Mouse (Mus musculus) left cerebral cortex, postnatal 4 days (tissue): Measurements from ENCODE around the gene Pp2d1. TPM values are rescaled to one million over a fixed set of nuclear protein-coding genes. Genes with fewer than 3 reads are reported as not detected.
A peak's percentile ranks its signal among the peaks of the same experiment; 100 is the strongest.

Experiments
- DNase-seq: peaks from one replicate; pipeline ENCODE4 v3.0.0-alpha.2; 2022
- intact Hi-C: fragments of 180-260 bp; cut with DNase I; formaldehyde crosslinking; loops from one replicate; pipeline ENCODE4 v1.15.1; 2025
- total RNA-seq, 2 experiments: library from RNA; stranded (reverse); gene quantifications; 2 replicates each; pipeline ENCODE4 v1.2.3; 2021

The Pp2d1 gene
- total RNA-seq, 2 experiments from 2014 or later, result not detected

DNA sequence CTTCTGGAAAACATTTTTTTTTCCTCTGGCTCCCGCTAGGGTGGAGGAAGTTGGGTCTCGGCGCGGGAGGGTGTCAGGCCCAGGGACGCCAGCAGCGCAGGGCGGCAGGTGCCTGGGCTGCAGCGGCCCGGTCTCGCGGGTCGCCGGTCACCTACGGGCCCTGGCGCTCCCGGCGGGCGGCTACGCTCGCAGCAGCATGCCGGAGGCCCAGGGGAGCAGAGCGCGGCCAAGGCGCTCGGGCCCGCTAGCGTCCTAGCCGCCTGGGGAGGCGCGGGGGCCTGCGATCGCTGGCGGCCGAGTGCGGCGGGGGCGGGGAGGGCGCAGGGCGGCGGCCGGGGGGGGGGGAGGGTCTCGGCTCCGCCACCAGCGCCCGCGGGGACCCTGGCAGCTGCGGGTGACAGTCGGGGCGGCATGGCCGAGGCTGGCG is 27.7 kb upstream of the Pp2d1 start:
- peak; percentile 66 for DNase-seq
- intact Hi-C loops, result loop anchor here (5.0 kb wide), 1 partner anchor 70 kb away; no protein-coding TSS in a partner anchor

DNA sequence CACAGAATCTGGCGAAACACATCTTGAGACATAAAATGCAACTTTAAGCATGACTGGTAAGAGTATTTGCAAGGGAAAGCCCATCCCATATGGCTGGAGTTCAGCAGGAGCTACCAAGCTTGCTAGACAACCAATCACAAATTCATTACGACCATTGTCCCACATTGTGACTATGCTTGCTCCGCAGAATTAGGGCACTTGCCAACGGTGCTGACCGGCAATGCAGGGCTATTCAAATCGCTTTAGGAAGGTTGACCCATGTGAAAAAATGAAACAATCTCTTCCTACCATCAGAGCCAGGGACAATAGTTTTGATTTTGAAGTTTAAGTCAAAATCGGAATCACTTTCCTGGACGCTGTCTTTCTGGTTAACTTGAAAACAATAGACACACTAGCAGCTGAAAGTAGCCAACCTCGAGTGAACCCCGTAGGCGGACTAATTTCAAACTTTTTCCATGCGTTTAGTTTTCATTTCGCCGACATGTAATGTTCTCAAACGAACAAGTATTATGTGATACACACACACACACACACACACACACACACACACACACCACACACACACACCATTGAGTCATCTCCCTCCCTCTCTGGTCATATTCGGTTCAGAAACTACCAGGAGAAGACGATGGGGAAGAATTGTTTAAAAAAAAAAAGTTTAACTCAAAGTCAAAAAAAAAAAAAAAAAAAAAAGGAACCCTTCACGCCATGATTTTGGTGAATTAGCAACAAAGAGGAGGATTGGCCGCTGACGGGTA is 27.1 kb upstream of the Pp2d1 start, which contains the start of gene Kat2b:
Gene Kat2b, plus strand, starts transcription at position 701 of the 758 bp plus-strand sequence.
- intact Hi-C loops, result loop anchor here (5.0 kb wide), 1 partner anchor 69 kb away; no protein-coding TSS in a partner anchor
- peak; percentile 34 for DNase-seq

GRCm38 (mm10) chr17:53564837-53565236 is 25.6 kb upstream of the Pp2d1 start:
- intact Hi-C loops, result loop anchor here (5.0 kb wide), 1 partner anchor 68 kb away; no protein-coding TSS in a partner anchor
- DNase-seq, result no peak

DNA sequence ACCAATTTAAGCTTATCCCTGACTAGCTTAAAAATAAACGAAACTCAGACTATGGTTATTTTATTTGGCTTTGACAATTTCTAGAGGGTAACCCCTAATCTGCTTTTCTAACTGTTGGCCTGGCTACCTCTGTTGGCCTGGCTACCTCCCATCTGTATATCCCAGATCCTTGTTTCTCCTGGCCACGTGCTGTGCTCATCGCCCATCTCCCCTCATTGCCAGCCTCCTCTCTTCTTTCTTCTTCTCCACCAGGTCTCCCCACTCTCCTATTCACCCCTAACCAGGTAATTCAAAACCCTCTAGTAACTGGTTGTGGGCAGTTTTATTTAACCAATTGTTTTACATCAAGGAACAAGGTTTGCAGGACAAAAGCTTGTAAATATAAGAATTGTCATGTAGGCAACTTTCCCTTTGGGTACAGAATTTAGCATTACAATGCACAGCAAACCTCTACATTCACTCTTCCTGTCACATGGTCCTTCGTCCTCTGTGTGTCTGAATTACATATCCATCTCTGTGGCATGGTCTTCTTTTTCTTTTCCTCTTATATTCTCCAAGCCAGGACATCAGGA is 22.3 kb upstream of the Pp2d1 start:
- no peak for DNase-seq
- intact Hi-C loops, result no loop called here

DNA sequence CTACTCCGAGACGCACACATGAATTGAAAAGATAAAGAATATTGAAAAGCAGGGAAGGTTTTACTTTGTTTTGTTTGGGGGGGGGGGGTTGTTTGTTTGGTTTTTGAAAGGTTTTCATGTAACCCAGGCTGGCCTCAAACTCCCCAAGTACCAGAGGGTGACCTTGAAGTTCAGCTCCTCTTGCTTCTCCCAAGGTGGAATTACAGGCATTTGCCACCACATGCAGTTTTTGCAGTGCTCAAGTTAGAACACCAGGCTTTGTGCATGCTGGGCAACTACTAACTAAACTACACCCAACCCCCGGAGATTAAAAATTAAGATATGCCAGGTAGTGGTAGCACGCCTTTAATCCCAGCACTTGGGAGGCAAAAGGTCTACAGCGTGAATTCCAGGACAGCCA is 20.4 kb upstream of the Pp2d1 start:
- no peak for DNase-seq
- intact Hi-C loops, result loop anchor here (5.0 kb wide), 1 partner anchor 238 kb away; no protein-coding TSS in a partner anchor

GRCm38 (mm10) chr17:53557443-53557842 is 18.2 kb upstream of the Pp2d1 start:
- intact Hi-C loops, result loop anchor here (5.0 kb wide), 1 partner anchor 240 kb away; no protein-coding TSS in a partner anchor
- no peak for DNase-seq

GRCm38 (mm10) chr17:53554813-53555212 is 15.6 kb upstream of the Pp2d1 start:
- no peak for DNase-seq
- intact Hi-C loops, result loop anchor here (5.0 kb wide), 1 partner anchor 242 kb away; no protein-coding TSS in a partner anchor

- intact Hi-C loops, result no loop called here
- no peak for DNase-seq
Observed at GRCm38 (mm10) chr17:53554088-53554487, 14.8 kb upstream of the Pp2d1 start.

- intact Hi-C loops, result no loop called here
- no peak for DNase-seq
Observed at GRCm38 (mm10) chr17:53551306-53552299, 12.4 kb upstream of the Pp2d1 start.

GRCm38 (mm10) chr17:53543591-53544324 is 4.5 kb upstream of the Pp2d1 start:
- intact Hi-C loops, result no loop called here

GRCm38 (mm10) chr17:53542536-53542935 is 3.3 kb upstream of the Pp2d1 start:
- intact Hi-C loops, result no loop called here

More at GRCm38 (mm10) chr17:53543591-53544324, 4.5 kb upstream of the Pp2d1 start:
- DNase-seq, result peak; percentile 22

GRCm38 (mm10) chr17:53532425-53532824 is 6.8 kb downstream of the Pp2d1 start:
- no peak for DNase-seq
- intact Hi-C loops, result no loop called here

More at GRCm38 (mm10) chr17:53542536-53542935, 3.3 kb upstream of the Pp2d1 start:
- DNase-seq, result no peak

DNA sequence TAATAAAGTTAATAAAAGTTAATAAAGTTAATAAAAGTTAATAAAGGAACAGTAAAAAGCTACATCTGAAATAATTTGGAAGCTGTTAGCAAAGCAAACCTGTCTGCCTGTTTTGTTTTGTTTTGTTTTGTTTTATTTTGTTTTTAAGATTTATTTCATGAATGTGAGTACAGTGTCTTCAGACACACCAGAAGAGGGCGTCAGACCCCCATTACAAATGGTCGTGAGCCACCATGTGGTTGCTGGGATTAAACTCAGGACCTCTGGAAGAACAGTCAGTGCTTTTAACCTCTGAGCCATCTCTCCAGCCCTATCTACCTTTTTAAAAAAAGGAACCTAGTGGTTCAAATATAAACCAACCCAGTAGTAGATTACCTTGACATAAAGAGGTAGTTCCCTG is 8.1 kb downstream of the Pp2d1 start:
- DNase-seq, result no peak
- intact Hi-C loops, result no loop called here

DNA sequence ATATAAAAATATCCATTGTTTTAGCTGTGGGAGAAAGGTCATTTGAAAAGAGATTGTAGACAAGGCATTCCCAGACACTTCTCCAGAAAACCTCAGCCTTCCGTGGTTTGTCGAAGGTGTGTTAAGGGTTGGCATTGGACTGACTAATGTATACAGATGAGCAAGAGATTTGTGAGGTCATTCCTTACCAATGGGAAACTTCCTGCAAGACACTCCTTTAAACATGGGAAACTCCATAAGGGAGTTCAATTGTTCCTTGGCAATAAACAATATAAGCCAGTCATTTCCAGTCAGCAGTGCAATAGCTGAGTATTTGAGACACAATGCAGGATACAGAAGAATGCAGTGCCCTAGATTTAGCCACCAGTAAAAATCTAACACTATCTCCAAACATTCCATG is 11.2 kb downstream of the Pp2d1 start:
- no peak for DNase-seq
- intact Hi-C loops, result no loop called here

- intact Hi-C loops, result no loop called here
- no peak for DNase-seq
Observed at GRCm38 (mm10) chr17:53520509-53520908, 18.7 kb downstream of the Pp2d1 start.

DNA sequence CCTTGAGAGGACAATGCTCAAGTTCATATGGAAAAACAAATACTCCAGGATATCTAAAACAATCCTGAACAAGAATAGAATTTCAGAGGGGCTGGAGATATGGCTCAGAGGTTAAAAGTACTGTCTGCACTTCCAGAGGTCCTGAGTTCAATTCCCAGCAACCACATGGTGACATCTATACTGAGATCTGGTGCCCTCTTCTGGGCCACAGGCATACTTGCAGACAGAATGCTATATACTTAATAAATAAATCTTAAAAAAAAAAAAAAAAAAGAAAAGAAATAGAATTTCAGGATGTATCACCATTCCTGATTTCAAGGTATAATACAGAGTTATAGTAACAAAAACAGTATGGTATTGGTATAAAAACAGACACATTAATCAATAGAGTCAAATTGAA is 19.9 kb downstream of the Pp2d1 start:
- intact Hi-C loops, result loop anchor here (10.0 kb wide), 1 partner anchor 315 kb away; no protein-coding TSS in a partner anchor
- no peak for DNase-seq

- DNase-seq, result peak; percentile 21
- intact Hi-C loops, result loop anchor here (5.0 to 10.0 kb wide), 2 partner anchors 180 to 322 kb away; no protein-coding TSS in a partner anchor
Observed at GRCm38 (mm10) chr17:53512311-53512951, 26.8 kb downstream of the Pp2d1 start.

- intact Hi-C loops, result no loop called here
- no peak for DNase-seq
Observed at GRCm38 (mm10) chr17:53502966-53503365, 36.3 kb downstream of the Pp2d1 start.

GRCm38 (mm10) chr17:53489007-53489378 is 50.3 kb downstream of the Pp2d1 start:
- no peak for DNase-seq
- intact Hi-C loops, result no loop called here
